Mouse (Mus musculus) liver, adult 2 months (tissue): ENCODE measurements around the gene Lrrc17.

ENCODE experiments used
- CTCF ChIP-seq: fragments of 200-500 bp; IDR thresholded peaks from 2 replicates; pipeline ENCODE4 v1.5.1; 2011; ENCODE audit warnings: low read depth, low read length, control low read depth
- POLR2A ChIP-seq: fragments of 200-500 bp; IDR thresholded peaks from 2 replicates; pipeline ENCODE4 v1.6.1; 2011; ENCODE audit warnings: low read length, control low read depth; ENCODE audit not compliant: insufficient read depth; ENCODE audit errors: extremely low read depth

DNA sequence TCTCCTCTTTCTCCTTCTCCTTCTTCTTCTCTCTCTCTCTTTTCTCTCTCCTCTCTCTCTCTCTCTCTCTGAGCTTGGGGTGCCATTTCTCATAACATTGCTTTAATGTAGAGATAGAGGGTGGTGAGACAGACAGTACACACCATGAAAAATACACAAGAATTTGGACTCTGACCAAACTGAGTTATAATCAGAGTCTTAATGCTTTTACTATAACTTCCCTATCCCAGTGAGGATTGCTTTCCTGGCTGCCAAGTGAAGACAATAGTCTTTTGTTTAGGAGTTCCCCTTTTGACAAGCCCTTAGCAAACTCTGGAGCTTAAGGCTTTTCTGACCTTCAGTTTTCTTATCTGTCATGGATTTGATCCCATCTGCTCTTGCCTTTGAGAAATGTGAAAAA, 1.9 kb downstream of the Lrrc17 start:
- no peak for TF ChIP-seq CTCF
- no peak for TF ChIP-seq POLR2A
